17 mouse cellular contexts compared by ENCODE assay signal in genomic region chr10:19722320-19722719, GRCm38 (mm10).
"Had no signal": no experiment of that assay in that cellular context is flagged by ENCODE, and none has a peak within 500 bp of the region (broad histone marks: within the 10 kb centered on the region; RNA-seq: fewer than 3 reads in every experiment).

No protein-coding gene starts in this region.

- DNase-seq: left cerebral cortex, postnatal 4 days; liver; liver, embryonic 13.5 days; liver, postnatal 0 days; lung, adult 18-20 months; lung, adult 2 months; lung, embryonic 14.5 days; lung, postnatal 10 days; lung, postnatal 14 days; lung, postnatal 36 days; lung, postnatal 4 days; midbrain, embryonic 14.5 days had no signal

- ATAC-seq: liver, embryonic 12.5 days; liver, postnatal 0 days; lung, postnatal 0 days; midbrain, embryonic 13.5 days; midbrain, embryonic 15.5 days; midbrain, embryonic 16.5 days had no signal
